Mouse (Mus musculus) forebrain, embryonic 11.5 days (tissue): ENCODE measurements at regions not wholly inside any gene's neighbourhood (a gene's known extent, or its start where the extent isn't known, plus 50 kb on each side); places are given as distances from the start of the nearest gene placed in this dataset.

Experiments used
- ATAC-seq: fragments of 200-750 bp; cut with Nextera tagmentation; replicated peaks from 2 replicates; pipeline ENCODE4 v1.8.0; 2017; ENCODE audit warnings: moderate TSS enrichment; ENCODE audit not compliant: low FRiP score
- DNase-seq: peaks from one replicate; pipeline ENCODE4 v3.0.0-alpha.2; 2017; ENCODE audit warnings: low spot score
- H3K27ac ChIP-seq: fragments of 300-500 bp; sonication (generic); 2 replicates; pipeline ENCODE4 v1.5.1; 2014; ENCODE audit warnings: low read depth, low read length
- H3K27me3 ChIP-seq: fragments of 300-500 bp; sonication (generic); 2 replicates; pipeline ENCODE4 v1.6.1; 2014; ENCODE audit warnings: mild to moderate bottlenecking, low read length, mixed read lengths; ENCODE audit not compliant: control insufficient read depth, insufficient read depth
- H3K36me3 ChIP-seq: fragments of 300-500 bp; sonication (generic); 2 replicates; pipeline ENCODE4 v1.6.1; 2014; ENCODE audit warnings: mild to moderate bottlenecking, low read length, moderate library complexity, mixed read lengths; ENCODE audit not compliant: control insufficient read depth, insufficient read depth
- H3K4me1 ChIP-seq: fragments of 300-500 bp; sonication (generic); replicated peaks from 2 replicates; pipeline ENCODE4 v1.6.1; 2014; ENCODE audit warnings: low read length, mixed read lengths; ENCODE audit not compliant: control insufficient read depth, insufficient read depth
- H3K4me2 ChIP-seq: fragments of 300-500 bp; sonication (generic); 2 replicates; pipeline ENCODE4 v1.6.1; 2014; ENCODE audit warnings: low read depth, mild to moderate bottlenecking, low read length, moderate library complexity, mixed read lengths; ENCODE audit not compliant: severe bottlenecking
- H3K4me3 ChIP-seq: fragments of 300-500 bp; sonication (generic); 2 replicates; pipeline ENCODE4 v1.5.1; 2014; ENCODE audit warnings: low read depth, low read length
- H3K9ac ChIP-seq: fragments of 300-500 bp; sonication (generic); 2 replicates; pipeline ENCODE4 v1.6.1; 2014; ENCODE audit warnings: low read length
- H3K9me3 ChIP-seq: fragments of 300-500 bp; sonication (generic); 2 replicates; pipeline ENCODE4 v1.6.1; 2016; ENCODE audit warnings: low read length, mixed read lengths; ENCODE audit not compliant: control insufficient read depth
- WGBS: fragments of 180-500 bp; shearing (Covaris S2); extraction: QIAGEN DNeasy Blood & Tissue Kit; methylation state at CpG from one replicate; pipeline ENCODE4 v1.1.7; 2014; 5-methylcytosine and 5-hydroxymethylcytosine counted together

- H3K27me3 ChIP-seq: no peaks in the 10 kb centered on the region
- no peak overlapping the region for H3K27ac ChIP-seq
- no peak overlapping the region for H3K4me3 ChIP-seq
- no peaks in the 10 kb centered on the region for H3K9me3 ChIP-seq
- ATAC-seq: no peak
- H3K4me1 ChIP-seq: no peaks in the 10 kb centered on the region
- no peaks in the 10 kb centered on the region for H3K36me3 ChIP-seq
- no peak overlapping the region for H3K9ac ChIP-seq
- no peak for DNase-seq
- 89% methylated on average over 2 of the region's 2 CpGs for WGBS
- no peak overlapping the region for H3K4me2 ChIP-seq
Measured at GRCm38 (mm10) chr4:125897707-125898106, 126.6 kb upstream of the Csf3r start.

GRCm38 (mm10) chr4:125898631-125899348, 125.6 kb upstream of the Csf3r start:
- DNase-seq (no peak), ATAC-seq (no peak)
- Histone ChIP-seq H3K4me2 (no peak overlapping the region), H3K4me3 (no peak overlapping the region), H3K27me3 (no peaks in the 10 kb centered on the region), H3K36me3 (no peaks in the 10 kb centered on the region), H3K27ac (no peak overlapping the region), H3K9ac (no peak overlapping the region), H3K4me1 (no peaks in the 10 kb centered on the region), H3K9me3 (no peaks in the 10 kb centered on the region)
- 67% methylated on average over 11 of the region's 11 CpGs for WGBS

- Histone ChIP-seq H3K27me3 (no peaks in the 10 kb centered on the region), H3K27ac (no peak overlapping the region), H3K4me2 (no peak overlapping the region), H3K9me3 (no peaks in the 10 kb centered on the region), H3K4me1 (no peaks in the 10 kb centered on the region), H3K36me3 (no peaks in the 10 kb centered on the region), H3K4me3 (no peak overlapping the region), H3K9ac (no peak overlapping the region)
- 65% methylated on average over 10 of the region's 10 CpGs for WGBS
- no peak for DNase-seq
- ATAC-seq: no peak
Measured at GRCm38 (mm10) chr4:125901546-125902276, 122.6 kb upstream of the Csf3r start.

GRCm38 (mm10) chr4:125906296-125906695, 118.1 kb upstream of the Csf3r start:
- peaks cover 2% of the 10 kb centered on the region; the same call in 1 of the 2 replicates for H3K27me3 ChIP-seq
- no peak overlapping the region for H3K4me3 ChIP-seq
- H3K27ac ChIP-seq: no peak overlapping the region
- no peak overlapping the region for H3K9ac ChIP-seq
- no peak for DNase-seq
- no peaks in the 10 kb centered on the region for H3K4me1 ChIP-seq
- no peaks in the 10 kb centered on the region for H3K9me3 ChIP-seq
- WGBS: 78% methylated on average over 5 of the region's 5 CpGs
- ATAC-seq: no peak
- H3K36me3 ChIP-seq: no peaks in the 10 kb centered on the region
- no peak overlapping the region for H3K4me2 ChIP-seq

GRCm38 (mm10) chr4:125908901-125909300, 115.4 kb upstream of the Csf3r start:
- no peak for ATAC-seq
- peaks cover 4% of the 10 kb centered on the region; the same call in 1 of the 2 replicates for H3K4me1 ChIP-seq
- DNase-seq: no peak

GRCm38 (mm10) chr4:125911541-125912270, 112.6 kb upstream of the Csf3r start:
- peaks cover 5% of the 10 kb centered on the region; the same call in 1 of the 2 replicates for H3K4me1 ChIP-seq
- DNase-seq: no peak
- WGBS: 15% methylated on average over 24 of the region's 24 CpGs
- no peak overlapping the region for H3K4me3 ChIP-seq
- no peaks in the 10 kb centered on the region for H3K9me3 ChIP-seq
- H3K27ac ChIP-seq: no peak overlapping the region
- ATAC-seq: no peak
- H3K4me2 ChIP-seq: no peak overlapping the region
- H3K9ac ChIP-seq: no peak overlapping the region
- no peaks in the 10 kb centered on the region for H3K36me3 ChIP-seq
- H3K27me3 ChIP-seq: peaks cover 9% of the 10 kb centered on the region

More at GRCm38 (mm10) chr4:125908901-125909300, 115.4 kb upstream of the Csf3r start:
- Histone ChIP-seq H3K4me3 (no peak overlapping the region), H3K27me3 (peaks cover 9% of the 10 kb centered on the region), H3K36me3 (no peaks in the 10 kb centered on the region), H3K9me3 (no peaks in the 10 kb centered on the region), H3K9ac (no peak overlapping the region), H3K27ac (no peak overlapping the region), H3K4me2 (no peak overlapping the region)
- 90% methylated on average over 8 of the region's 8 CpGs for whole genome bisulfite sequencing

- no peak overlapping the region for H3K27ac ChIP-seq
- H3K9me3 ChIP-seq: no peaks in the 10 kb centered on the region
- ATAC-seq (peak; percentile 38), DNase-seq (peak; percentile 85)
- no peak overlapping the region for H3K9ac ChIP-seq
- H3K36me3 ChIP-seq: no peaks in the 10 kb centered on the region
- 21% methylated on average over 8 of the region's 8 CpGs for WGBS
- H3K4me1 ChIP-seq: peaks cover 10% of the 10 kb centered on the region; the same call in 1 of the 2 replicates
- peaks cover 9% of the 10 kb centered on the region for H3K27me3 ChIP-seq
- H3K4me2 ChIP-seq: no peak overlapping the region
- H3K4me3 ChIP-seq: no peak overlapping the region
Measured at GRCm38 (mm10) chr4:125912444-125913049, 111.8 kb upstream of the Csf3r start.

GRCm38 (mm10) chr4:125915166-125915565, 109.2 kb upstream of the Csf3r start:
- Histone ChIP-seq H3K9ac (no peak overlapping the region), H3K36me3 (no peaks in the 10 kb centered on the region), H3K4me3 (no peak overlapping the region), H3K4me2 (no peak overlapping the region), H3K27ac (no peak overlapping the region), H3K9me3 (no peaks in the 10 kb centered on the region), H3K27me3 (peaks cover 9% of the 10 kb centered on the region), H3K4me1 (peaks cover 10% of the 10 kb centered on the region; the same call in 1 of the 2 replicates)
- DNase-seq: peak; percentile 63
- no peak for ATAC-seq
- WGBS: 33% methylated on average over 8 of the region's 8 CpGs
